Mouse (Mus musculus) C2C12 (cell line): Measurements from ENCODE around the gene Pex5l.

Experiments used
- CEBPB ChIP-seq: IDR thresholded peaks from one replicate; pipeline ENCODE4 v1.6.1; 2011; ENCODE audit warnings: low read depth, mild to moderate bottlenecking, control low read depth, moderate library complexity
- CTCF ChIP-seq: IDR thresholded peaks from one replicate; pipeline ENCODE4 v1.5.1; 2011; ENCODE audit not compliant: control insufficient read depth, insufficient read depth, insufficient read length
- MAX ChIP-seq: IDR thresholded peaks from one replicate; pipeline ENCODE4 v1.6.1; 2011; ENCODE audit warnings: mild to moderate bottlenecking, control low read depth
- MYOD1 ChIP-seq: IDR thresholded peaks from one replicate; pipeline ENCODE4 v1.6.1; 2011; ENCODE audit warnings: low read depth; ENCODE audit not compliant: control insufficient read depth, insufficient read length
- MYOG ChIP-seq: IDR thresholded peaks from one replicate; pipeline ENCODE4 v1.6.1; 2011; ENCODE audit not compliant: control insufficient read depth, insufficient read length; ENCODE audit errors: extremely low read depth
- USF1 ChIP-seq: IDR thresholded peaks from one replicate; pipeline ENCODE4 v1.6.1; 2011; ENCODE audit warnings: low read depth, mild to moderate bottlenecking, control low read depth, moderate library complexity

GRCm38 (mm10) chr3:33074266-33074981, 68.6 kb downstream of the Pex5l start:
- TF ChIP-seq CTCF: no peak
- no peak for TF ChIP-seq MAX
- TF ChIP-seq MYOG: no peak
- TF ChIP-seq USF1: no peak
- no peak for TF ChIP-seq MYOD1
- TF ChIP-seq CEBPB: no peak
